Mouse (Mus musculus) stomach, embryonic 14.5 days (tissue): ENCODE data around the gene Sh3gl3. TPM values are rescaled to one million over a fixed set of nuclear protein-coding genes. Genes with fewer than 3 reads are reported as not detected.

ENCODE experiments used
- ATAC-seq: fragments of 200-750 bp; cut with Nextera tagmentation; 2 replicates; pipeline ENCODE4 v1.8.0; 2017; ENCODE audit warnings: low read depth, moderate TSS enrichment; ENCODE audit not compliant: insufficient number of reproducible peaks, insufficient read depth, low FRiP score
- H3K27ac ChIP-seq: fragments of 300-500 bp; sonication (generic); 2 replicates; pipeline ENCODE4 v1.5.1; 2014; ENCODE audit warnings: mild to moderate bottlenecking, low read length, moderate library complexity, mixed read lengths
- H3K27me3 ChIP-seq: fragments of 300-500 bp; sonication (generic); 2 replicates; pipeline ENCODE4 v1.6.1; 2014; ENCODE audit warnings: low read length, control low read depth, mixed read lengths; ENCODE audit not compliant: control insufficient read depth, insufficient read depth
- H3K36me3 ChIP-seq: fragments of 300-500 bp; sonication (generic); 2 replicates; pipeline ENCODE4 v1.6.1; 2014; ENCODE audit warnings: mild to moderate bottlenecking, control low read depth, low read length, moderate library complexity, mixed read lengths; ENCODE audit not compliant: control insufficient read depth, insufficient read depth
- H3K4me1 ChIP-seq: fragments of 300-500 bp; sonication (generic); 2 replicates; pipeline ENCODE4 v1.6.1; 2014; ENCODE audit warnings: low read length, control low read depth, mixed read lengths; ENCODE audit not compliant: control insufficient read depth, insufficient read depth
- H3K4me2 ChIP-seq: fragments of 300-500 bp; sonication (generic); replicated peaks from 2 replicates; pipeline ENCODE4 v1.6.1; 2014; ENCODE audit warnings: low read depth, low read length, control low read depth
- H3K4me3 ChIP-seq: fragments of 300-500 bp; sonication (generic); 2 replicates; pipeline ENCODE4 v1.5.1; 2014; ENCODE audit warnings: low read depth, low read length, control low read depth
- H3K9ac ChIP-seq: fragments of 300-500 bp; sonication (generic); replicated peaks from 2 replicates; pipeline ENCODE4 v1.6.1; 2014; ENCODE audit warnings: low read depth, mild to moderate bottlenecking, control low read depth, low read length, moderate library complexity, mixed read lengths
- H3K9me3 ChIP-seq: fragments of 300-500 bp; sonication (generic); 2 replicates; pipeline ENCODE4 v1.6.1; 2016; ENCODE audit warnings: low read depth, low read length, control low read depth; ENCODE audit not compliant: control insufficient read depth
- WGBS: fragments of 180-500 bp; shearing (Covaris S2); extraction: QIAGEN DNeasy Blood & Tissue Kit; methylation state at CpG from one replicate; pipeline ENCODE4 v1.1.7; 2014; 5-methylcytosine and 5-hydroxymethylcytosine counted together
- polyA plus RNA-seq: library from polyadenylated mRNA; unstranded; fragments of >200 nt; fragmentation: Nextera tagmentation; extraction: Ambion mirVana; gene quantifications from 2 replicates; pipeline ENCODE4 v1.2.1, GENCODE M21; 2014

Gene Sh3gl3
- polyA plus RNA-seq, 1 experiment from 2014 or later: 14.6 TPM

- H3K27ac ChIP-seq: no peak overlapping the region
- 84% methylated on average over 9 of the region's 9 CpGs for WGBS
- no peak for ATAC-seq
- H3K36me3 ChIP-seq: no peaks in the 10 kb centered on the region
- no peaks in the 10 kb centered on the region for H3K9me3 ChIP-seq
- H3K4me3 ChIP-seq: no peak overlapping the region
- no peak overlapping the region for H3K4me2 ChIP-seq
- 0 out of 2 replicates have a peak, but pooled peaks cover 3% of the 10 kb centered on the region for H3K4me1 ChIP-seq
- no peaks in the 10 kb centered on the region for H3K27me3 ChIP-seq
- no peak overlapping the region for H3K9ac ChIP-seq
Measured at GRCm38 (mm10) chr7:82221380-82221933, 47.8 kb downstream of the Sh3gl3 start.

DNA sequence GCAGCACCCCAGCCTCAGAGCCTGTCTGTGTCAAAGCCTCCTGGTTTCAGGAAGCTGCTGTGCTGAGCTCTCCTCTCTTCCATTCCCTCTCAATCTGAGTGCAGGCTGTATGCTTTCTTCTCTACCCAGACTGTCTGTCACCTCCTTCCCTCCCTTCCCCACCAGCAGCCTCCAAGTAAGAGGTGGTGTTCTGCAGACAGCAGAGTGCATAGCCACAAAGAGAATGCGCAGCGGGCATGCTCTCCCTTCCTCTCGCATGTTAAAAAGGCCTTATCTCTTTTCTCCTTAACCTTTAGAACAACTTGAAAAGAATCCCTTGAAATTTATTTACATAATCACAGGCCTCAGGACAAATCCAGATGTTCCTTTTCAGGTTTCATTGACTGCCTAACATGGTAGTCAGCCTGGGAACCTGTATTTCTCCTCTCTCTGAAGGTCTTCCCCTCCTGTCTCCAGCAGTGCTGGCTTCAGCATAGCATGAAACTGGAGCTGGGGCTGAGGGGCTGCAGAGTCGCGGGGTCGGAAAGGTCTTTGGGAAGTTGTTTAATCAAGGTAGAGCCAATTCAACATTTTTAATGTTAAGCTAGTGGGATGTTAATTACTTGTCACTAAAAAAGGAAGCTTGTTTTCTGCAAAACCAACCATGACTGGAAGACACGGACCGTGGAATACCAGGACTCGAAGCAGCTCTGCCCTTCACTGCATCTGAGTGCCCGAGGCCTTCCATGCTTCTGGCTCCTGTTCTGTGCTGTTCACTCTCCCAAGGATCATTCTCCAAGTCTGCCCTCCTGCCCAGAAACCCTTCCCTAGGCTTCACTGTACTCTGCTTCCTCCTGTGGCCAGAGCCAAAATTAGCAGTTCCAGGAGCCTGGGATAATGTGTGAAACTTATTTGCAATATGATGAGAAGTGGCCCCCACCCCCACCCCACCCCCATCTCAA lies 50.5 kb downstream of the Sh3gl3 start:
- H3K4me1 ChIP-seq: 0 out of 2 replicates have a peak, but pooled peaks cover 3% of the 10 kb centered on the region
- no peaks in the 10 kb centered on the region for H3K36me3 ChIP-seq
- H3K27me3 ChIP-seq: no peaks in the 10 kb centered on the region
- WGBS: 28% methylated on average over 10 of the region's 10 CpGs
- H3K9ac ChIP-seq: no peak overlapping the region
- H3K9me3 ChIP-seq: no peaks in the 10 kb centered on the region
- no peak overlapping the region for H3K4me2 ChIP-seq
- no peak for ATAC-seq
- no peak overlapping the region for H3K4me3 ChIP-seq
- H3K27ac ChIP-seq: no peak overlapping the region

- no peak for ATAC-seq
- WGBS: 72% methylated on average over 7 of the region's 7 CpGs
Measured at GRCm38 (mm10) chr7:82233201-82233600, 59.6 kb downstream of the Sh3gl3 start.

GRCm38 (mm10) chr7:82234010-82234897 lies 60.6 kb downstream of the Sh3gl3 start:
- no peak for ATAC-seq
- Histone ChIP-seq H3K9me3 (no peaks in the 10 kb centered on the region), H3K27me3 (no peaks in the 10 kb centered on the region), H3K4me1 (0 out of 2 replicates have a peak, but pooled peaks cover 4% of the 10 kb centered on the region), H3K4me2 (no peak overlapping the region), H3K27ac (no peak overlapping the region), H3K4me3 (no peak overlapping the region), H3K9ac (no peak overlapping the region), H3K36me3 (no peaks in the 10 kb centered on the region)
- 35% methylated on average over 11 of the region's 11 CpGs for WGBS

More at GRCm38 (mm10) chr7:82233201-82233600, 59.6 kb downstream of the Sh3gl3 start:
- no peaks in the 10 kb centered on the region for H3K9me3 ChIP-seq
- H3K27ac ChIP-seq: no peak overlapping the region
- H3K4me1 ChIP-seq: 0 out of 2 replicates have a peak, but pooled peaks cover 4% of the 10 kb centered on the region
- no peak overlapping the region for H3K9ac ChIP-seq
- no peak overlapping the region for H3K4me2 ChIP-seq
- no peaks in the 10 kb centered on the region for H3K27me3 ChIP-seq
- H3K4me3 ChIP-seq: no peak overlapping the region
- H3K36me3 ChIP-seq: no peaks in the 10 kb centered on the region

DNA sequence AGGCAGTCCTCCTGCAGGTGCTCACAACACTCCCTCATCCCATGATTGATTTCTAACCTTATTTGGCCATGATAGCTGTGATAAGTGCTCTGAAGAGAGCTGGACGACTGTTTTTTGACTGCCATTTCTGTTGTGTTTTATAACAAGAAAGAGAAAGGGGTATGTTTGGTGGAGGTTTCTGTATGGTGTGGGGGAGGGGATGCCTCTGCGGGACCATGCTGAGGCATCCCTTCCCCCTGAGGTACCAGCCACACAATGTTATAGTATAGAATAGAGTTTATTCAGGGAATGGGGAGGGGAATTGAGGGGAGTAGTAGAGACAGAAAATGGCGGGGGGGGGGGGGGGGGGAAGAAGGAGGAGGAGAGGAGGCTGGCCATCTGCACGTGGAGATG lies 61.3 kb downstream of the Sh3gl3 start:
- 27% methylated on average over 4 of the region's 4 CpGs for WGBS

GRCm38 (mm10) chr7:82235486-82235885 lies 61.8 kb downstream of the Sh3gl3 start:
- H3K4me1 ChIP-seq: 0 out of 2 replicates have a peak, but pooled peaks cover 4% of the 10 kb centered on the region
- H3K4me2 ChIP-seq: no peak overlapping the region
- no peaks in the 10 kb centered on the region for H3K9me3 ChIP-seq
- no peak overlapping the region for H3K9ac ChIP-seq
- no peak for ATAC-seq
- no peak overlapping the region for H3K4me3 ChIP-seq
- no peak overlapping the region for H3K27ac ChIP-seq
- H3K27me3 ChIP-seq: no peaks in the 10 kb centered on the region
- no peaks in the 10 kb centered on the region for H3K36me3 ChIP-seq
- 69% methylated on average over 9 of the region's 9 CpGs for WGBS

More for the DNA sequence above, 61.3 kb downstream of the Sh3gl3 start:
- Histone ChIP-seq H3K4me2 (no peak overlapping the region), H3K4me3 (no peak overlapping the region), H3K36me3 (no peaks in the 10 kb centered on the region), H3K27me3 (no peaks in the 10 kb centered on the region), H3K4me1 (0 out of 2 replicates have a peak, but pooled peaks cover 4% of the 10 kb centered on the region), H3K9me3 (no peaks in the 10 kb centered on the region), H3K27ac (no peak overlapping the region), H3K9ac (no peak overlapping the region)
- ATAC-seq: no peak

DNA sequence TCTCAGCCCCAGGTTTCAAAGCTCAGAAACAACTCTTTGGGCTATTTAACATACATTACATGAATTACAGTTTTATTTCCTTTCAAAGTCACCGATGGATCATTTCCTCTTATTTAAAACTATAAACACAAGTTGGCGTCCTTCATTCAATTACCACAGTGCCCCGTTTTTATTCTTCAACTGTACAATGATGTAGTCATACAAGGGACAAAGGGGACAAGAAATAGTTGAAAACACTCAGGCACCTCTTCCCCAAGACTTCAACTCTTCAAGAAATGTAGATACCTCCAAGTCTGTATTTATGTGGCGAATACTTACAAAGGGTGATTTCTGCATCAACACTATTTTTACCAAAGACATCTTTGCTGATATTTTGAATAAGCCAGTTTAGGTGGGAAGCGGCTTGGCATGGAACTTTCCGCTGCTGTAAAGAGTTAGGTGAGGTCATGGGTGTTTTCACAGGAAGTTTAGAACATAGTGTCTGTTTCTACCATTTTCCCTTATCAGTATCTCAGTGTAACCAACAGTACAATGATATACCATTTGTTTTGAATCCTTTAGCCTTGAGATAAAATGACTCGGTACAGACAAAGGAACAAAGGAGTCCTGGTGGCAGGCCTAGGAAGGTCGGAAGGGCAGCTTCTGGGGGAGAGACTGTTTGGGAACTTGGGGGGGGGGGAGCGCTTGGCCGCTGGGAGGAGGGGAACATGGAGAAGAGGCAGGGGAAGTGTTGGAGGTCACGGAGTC lies 62.7 kb downstream of the Sh3gl3 start:
- 66% methylated on average over 11 of the region's 11 CpGs for WGBS
- Histone ChIP-seq H3K27ac (no peak overlapping the region), H3K4me3 (no peak overlapping the region), H3K9ac (no peak overlapping the region), H3K27me3 (no peaks in the 10 kb centered on the region), H3K9me3 (no peaks in the 10 kb centered on the region), H3K36me3 (no peaks in the 10 kb centered on the region), H3K4me2 (no peak overlapping the region), H3K4me1 (0 out of 2 replicates have a peak, but pooled peaks cover 2% of the 10 kb centered on the region)
- ATAC-seq: no peak

DNA sequence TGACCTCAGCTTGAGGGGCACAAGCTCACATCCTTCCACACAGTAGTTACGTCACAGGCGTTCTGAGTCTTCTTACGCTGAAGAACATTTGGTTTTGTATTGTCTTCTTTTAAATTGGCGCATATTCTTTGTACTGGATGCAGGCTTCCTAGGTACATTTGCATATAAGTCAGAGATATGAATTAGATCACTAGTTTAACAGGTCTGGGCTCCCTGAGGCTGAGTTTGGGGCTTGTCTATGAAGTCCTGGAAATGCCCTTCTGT lies 63.2 kb downstream of the Sh3gl3 start:
- ATAC-seq: no peak
- Histone ChIP-seq H3K36me3 (no peaks in the 10 kb centered on the region), H3K4me3 (no peak overlapping the region), H3K9me3 (no peaks in the 10 kb centered on the region), H3K9ac (no peak overlapping the region), H3K4me1 (no peaks in the 10 kb centered on the region), H3K27me3 (no peaks in the 10 kb centered on the region), H3K4me2 (no peak overlapping the region), H3K27ac (no peak overlapping the region)
- 86% methylated on average over 4 of the region's 4 CpGs for WGBS
